Mouse (Mus musculus) A20 (cell line): Measurements from ENCODE around the gene Ccdc97.

Source experiments
- DNase-seq: peaks from one replicate; pipeline ENCODE4 v3.0.0-alpha.2; 2011; ENCODE audit warnings: low read depth, low spot score

Ccdc97 gene

DNA sequence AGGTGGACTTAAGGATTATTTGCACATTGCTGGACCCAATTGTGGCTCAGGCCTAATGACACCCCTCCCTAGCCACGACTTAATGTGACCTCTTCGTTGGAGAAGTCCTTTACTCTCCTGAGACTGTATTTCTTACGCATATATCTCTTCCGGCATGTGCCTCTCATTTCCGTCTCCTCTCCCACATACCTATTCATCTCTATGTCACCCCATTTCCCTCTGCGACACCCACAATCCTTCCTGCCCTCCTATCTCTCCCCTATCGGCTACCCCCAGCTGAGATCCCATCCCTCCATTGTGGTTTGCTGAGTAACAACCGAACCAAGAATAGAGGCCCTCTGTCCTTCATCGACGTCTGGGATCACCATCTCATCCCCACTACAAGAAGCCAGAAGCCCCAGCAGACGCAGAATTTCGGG is 29.3 kb downstream of the Ccdc97 start:
- no peak for DNase-seq

DNA sequence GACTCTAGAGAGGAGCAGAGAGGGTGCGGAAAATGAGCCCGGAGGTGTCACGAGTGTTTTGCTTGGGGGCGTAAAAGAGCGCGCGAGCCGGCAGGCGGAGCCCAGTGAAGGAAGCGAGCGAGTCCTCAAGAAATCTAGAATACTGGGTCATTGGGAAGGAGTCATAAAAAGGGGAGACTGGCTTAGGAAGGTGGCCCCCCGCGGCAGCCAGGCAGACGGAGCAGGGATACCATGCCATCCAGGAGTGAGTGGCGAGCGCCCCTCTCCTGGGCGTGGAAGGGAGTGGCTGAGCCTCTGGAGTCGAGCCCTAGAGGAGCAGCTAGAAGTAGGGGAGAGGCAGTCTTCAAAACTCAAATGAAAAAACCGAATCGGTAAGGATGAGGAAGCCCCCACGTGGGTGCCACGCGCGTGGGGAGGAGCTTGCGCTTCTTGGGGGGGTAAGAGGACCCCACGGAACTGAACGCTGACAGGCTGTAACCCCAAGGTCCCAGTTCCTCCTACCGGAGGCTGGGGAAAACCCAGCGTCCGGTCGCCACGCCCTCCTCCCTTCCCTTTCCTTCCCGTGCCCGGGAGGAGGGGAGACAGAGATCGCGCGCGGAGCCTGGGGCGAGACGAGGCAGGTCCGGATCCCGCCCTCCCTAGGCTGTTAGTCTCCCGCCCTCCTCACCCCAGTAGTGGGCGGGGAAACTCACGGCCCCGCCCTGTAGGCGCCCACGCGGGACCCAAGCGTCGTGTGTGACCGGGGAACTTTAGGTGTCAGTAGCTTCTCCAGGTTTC is 29.9 kb downstream of the Ccdc97 start:
- peak; percentile 81 for DNase-seq

DNA sequence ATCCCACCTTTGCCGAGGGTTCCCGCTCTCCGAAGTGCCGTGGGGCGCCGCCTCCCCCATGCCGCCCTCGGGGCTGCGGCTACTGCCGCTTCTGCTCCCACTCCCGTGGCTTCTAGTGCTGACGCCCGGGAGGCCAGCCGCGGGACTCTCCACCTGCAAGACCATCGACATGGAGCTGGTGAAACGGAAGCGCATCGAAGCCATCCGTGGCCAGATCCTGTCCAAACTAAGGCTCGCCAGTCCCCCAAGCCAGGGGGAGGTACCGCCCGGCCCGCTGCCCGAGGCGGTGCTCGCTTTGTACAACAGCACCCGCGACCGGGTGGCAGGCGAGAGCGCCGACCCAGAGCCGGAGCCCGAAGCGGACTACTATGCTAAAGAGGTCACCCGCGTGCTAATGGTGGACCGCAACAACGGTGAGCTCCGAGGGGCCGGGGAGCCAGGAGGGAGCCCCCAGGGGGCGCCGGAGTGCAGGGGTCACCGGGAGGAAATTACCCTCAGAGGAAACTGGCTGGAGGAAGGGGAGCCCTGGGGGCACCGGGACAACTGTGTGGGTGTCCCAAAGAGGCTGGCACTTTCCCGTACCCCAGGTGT is 31.0 kb downstream of the Ccdc97 start:
- DNase-seq: peak; percentile 83

DNA sequence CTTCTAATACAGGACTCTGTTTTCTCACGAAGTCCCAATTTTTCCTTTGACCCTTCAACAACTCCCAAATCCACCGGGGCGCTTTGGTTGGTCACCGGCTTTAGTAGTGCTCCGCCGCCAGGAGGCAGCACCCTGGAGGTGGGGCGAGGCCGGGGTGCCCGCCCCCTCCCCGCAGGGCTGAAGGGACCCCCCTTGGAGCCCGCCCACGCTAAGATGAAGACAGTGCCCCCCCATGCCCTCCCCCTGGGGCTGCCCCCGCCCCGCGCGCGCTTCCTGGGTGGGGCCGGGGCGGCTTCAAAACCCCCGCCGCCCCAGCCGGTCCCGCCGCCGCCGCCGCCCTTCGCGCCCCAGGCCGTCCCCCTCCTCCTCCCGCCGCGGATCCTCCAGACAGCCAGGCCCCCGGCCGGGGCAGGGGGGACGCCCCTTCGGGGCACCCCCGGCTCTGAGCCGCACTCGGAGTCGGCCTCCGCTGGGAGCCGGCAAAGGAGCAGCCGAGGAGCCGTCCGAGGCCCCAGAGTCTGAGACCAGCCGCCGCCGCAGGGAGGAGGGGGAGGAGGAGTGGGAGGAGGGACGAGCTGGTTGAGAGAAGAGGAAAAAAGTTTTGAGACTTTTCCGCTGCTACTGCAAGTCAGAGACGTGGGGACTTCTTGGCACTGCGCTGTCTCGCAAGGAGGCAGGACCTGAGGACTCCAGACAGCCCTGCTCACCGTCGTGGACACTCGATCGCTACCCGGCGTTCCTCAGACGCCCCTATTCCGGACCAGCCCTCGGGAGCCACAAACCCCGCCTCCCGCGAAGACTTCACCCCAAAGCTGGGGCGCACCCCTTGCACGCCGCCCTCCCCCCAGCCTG is 32.0 kb downstream of the Ccdc97 start, which contains the start of gene Tgfb1:
Tgfb1 (plus strand) TSS at position 323 of the 852 bp plus-strand sequence.
- peak; percentile 90 for DNase-seq

DNA sequence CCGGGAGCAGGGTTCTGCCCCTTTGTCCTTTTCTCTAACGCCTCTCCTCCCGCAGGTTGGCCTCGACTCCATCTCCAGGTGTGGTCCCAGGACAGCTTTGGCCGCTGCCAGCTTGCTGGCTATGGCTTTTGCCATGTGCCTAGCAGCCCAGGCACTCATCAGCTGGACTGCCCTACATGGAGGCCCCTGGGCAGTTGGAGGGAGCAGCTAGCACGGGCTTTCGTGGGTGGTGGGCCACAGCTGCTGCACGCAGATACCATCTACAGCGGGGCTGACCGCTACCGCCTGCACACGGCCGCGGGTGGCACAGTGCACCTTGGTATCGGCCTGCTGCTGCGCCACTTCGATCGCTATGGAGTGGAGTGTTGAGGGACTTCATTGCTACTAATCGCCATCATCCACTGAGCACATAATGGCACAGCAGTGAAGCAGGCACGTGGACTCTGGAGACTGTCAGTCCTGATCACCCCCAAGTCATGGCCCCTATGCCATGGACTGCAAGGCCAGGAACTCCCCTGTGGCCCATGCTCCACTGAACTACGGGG is 32.9 kb downstream of the Ccdc97 start:
- DNase-seq: no peak

- no peak for DNase-seq
Measured at GRCm38 (mm10) chr7:25684659-25685058, 34.2 kb downstream of the Ccdc97 start.

GRCm38 (mm10) chr7:25683474-25684180 is 35.3 kb downstream of the Ccdc97 start:
- peak; percentile 92 for DNase-seq

- DNase-seq: peak; percentile 39
Measured at GRCm38 (mm10) chr7:25681341-25682231, 37.3 kb downstream of the Ccdc97 start.

DNA sequence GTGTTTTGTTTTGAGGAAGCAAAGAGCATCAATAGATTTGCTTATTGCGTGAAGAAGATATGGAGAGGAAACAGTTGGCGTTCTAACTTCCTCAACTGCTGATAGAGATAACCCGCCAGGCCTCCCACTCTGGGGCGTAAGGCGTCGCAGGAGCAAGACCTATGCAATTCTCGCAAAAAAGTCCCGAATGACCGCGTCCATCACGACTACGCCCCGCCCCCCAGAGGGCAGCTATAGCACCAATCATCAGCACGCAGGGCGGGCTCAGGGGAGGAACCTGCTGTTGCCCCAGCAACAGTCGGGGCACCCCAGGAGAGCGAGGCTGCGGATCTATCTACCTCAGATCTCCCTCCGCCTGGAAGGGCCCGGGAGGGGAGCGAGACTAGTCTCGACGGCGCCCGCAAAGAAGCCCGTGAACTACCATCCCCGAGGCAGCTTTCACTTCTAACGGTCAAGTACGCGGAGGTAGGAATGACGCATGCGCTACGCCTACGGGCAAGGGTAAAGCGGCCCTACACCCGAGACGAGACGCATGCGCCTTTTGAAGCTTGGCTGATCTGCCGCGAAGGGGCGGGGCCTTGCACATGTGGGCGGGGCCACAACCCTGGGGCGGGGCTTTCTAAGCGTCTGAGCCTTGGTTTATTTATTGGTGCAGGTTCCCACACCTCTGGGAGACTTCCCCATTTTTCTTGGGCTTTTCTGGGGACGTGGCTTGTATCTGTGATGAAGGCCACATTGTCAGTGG is 38.2 kb downstream of the Ccdc97 start, which contains the start of gene B9d2:
B9d2 (plus strand) TSS at position 267 of the 745 bp plus-strand sequence.
- DNase-seq: peak; percentile 100

- no peak for DNase-seq
Measured at GRCm38 (mm10) chr7:25679971-25680370, 38.9 kb downstream of the Ccdc97 start.

GRCm38 (mm10) chr7:25677013-25677412 is 41.9 kb downstream of the Ccdc97 start:
- DNase-seq: no peak

DNA sequence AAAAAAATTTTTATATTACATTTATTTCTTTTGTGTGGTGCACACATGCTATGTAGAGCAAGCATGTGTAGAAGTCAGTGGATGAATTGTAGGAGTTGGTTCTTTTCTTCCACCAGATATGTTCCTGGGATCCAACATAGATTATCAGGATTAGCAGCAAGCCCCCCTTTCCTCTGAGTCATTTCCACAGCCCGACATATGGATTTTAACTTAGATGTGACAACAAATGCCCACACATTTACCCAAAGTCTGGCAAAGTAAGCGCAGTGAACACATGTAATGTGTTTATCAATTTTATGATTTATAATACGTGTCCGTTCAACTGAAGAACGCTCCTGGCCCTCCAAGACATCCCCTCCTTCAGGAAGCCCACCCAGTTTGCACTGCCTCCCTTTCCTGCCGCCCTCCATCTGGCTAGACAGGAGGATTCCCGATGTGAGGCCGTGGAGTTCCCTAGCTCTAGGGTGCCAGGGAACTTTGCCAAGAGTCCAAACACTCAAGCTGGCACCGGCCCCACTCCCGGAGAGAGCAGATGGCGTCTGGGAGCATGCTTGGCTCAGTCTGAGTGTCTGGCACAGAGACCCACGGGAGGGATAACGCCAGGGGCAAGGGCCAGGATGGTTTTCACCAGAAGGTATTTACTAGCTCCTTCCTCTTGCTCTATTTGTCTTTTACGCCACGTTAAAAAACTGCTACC is 42.7 kb downstream of the Ccdc97 start:
- DNase-seq: no peak

GRCm38 (mm10) chr7:25675405-25675804 is 43.5 kb downstream of the Ccdc97 start:
- no peak for DNase-seq

- DNase-seq: no peak
Measured at GRCm38 (mm10) chr7:25674719-25675300, 44.1 kb downstream of the Ccdc97 start, which contains the start of gene Tmem91. Gene Tmem91 (minus strand): TSS chr7:25675166.

DNA sequence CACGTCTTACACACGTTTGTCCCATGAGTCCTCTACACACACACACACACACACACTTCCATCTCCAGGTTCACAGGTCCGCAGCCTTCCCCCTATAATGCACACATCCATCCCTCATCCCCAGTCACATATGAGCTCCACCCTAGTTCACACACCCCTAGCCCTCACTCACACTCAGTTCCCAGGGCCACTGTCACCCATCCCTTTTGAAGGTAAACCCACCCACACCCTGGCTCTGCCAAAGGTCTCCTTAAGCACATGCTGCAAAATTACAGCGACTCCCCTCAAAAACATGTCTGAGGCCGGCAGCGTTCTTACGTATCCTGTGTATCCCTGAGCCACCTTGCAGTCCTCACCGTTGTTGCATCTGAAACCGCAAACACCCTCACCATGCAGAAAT is 44.6 kb downstream of the Ccdc97 start:
- DNase-seq: no peak

GRCm38 (mm10) chr7:25672442-25672841 is 46.4 kb downstream of the Ccdc97 start:
- DNase-seq: peak; percentile 47

GRCm38 (mm10) chr7:25671686-25672085 is 47.2 kb downstream of the Ccdc97 start:
- DNase-seq: no peak

- no peak for DNase-seq
Measured at GRCm38 (mm10) chr7:25670096-25670495, 48.8 kb downstream of the Ccdc97 start.
